19 mouse cellular contexts compared by ENCODE assay signal in genomic region chr12:12875976-12876745, GRCm38 (mm10).
A peak's percentile ranks its signal among the peaks of the same experiment; 100 is the strongest.
DNase-seq lines count a peak whose midpoint lies in the region; ATAC-seq lines count a peak whose summit lies in the region.
"Had no signal": no experiment of that assay in that cellular context is flagged by ENCODE, and none has a peak within 500 bp of the region (broad histone marks: within the 10 kb centered on the region; RNA-seq: fewer than 3 reads in every experiment).

No protein-coding gene starts in this region.

- H3K9ac ChIP-seq in midbrain, embryonic 14.5 days (replicated peaks; ENCODE audit: low read length): no peak overlapping the region
- no peak overlapping the region for H3K9ac ChIP-seq in forebrain, embryonic 12.5 days
- H3K9ac ChIP-seq in hindbrain, embryonic 12.5 days: no peak overlapping the region
- no peak overlapping the region for H3K9ac ChIP-seq in midbrain, embryonic 15.5 days
- H3K9ac ChIP-seq: lung, embryonic 14.5 days had no signal

- ATAC-seq in midbrain, embryonic 14.5 days (ENCODE audit: low FRiP score, low TSS enrichment): no peak
- ATAC-seq in forebrain, embryonic 12.5 days (ENCODE audit: low FRiP score): no peak
- ATAC-seq in hindbrain, embryonic 12.5 days (ENCODE audit: low FRiP score): 0 out of 2 replicates have a peak, but pooled peaks have one; percentile 1
- no peak for ATAC-seq in midbrain, embryonic 15.5 days (replicated peaks)
- ATAC-seq: activated CD4-positive, CD25-positive, alpha-beta regulatory T cell, adult 4 months; inflammation-experienced regulatory T-cells, adult 6 months had no signal

- no peak overlapping the region for H3K4me3 ChIP-seq in midbrain, embryonic 10.5 days
- no peak overlapping the region for H3K4me3 ChIP-seq in midbrain, embryonic 14.5 days (replicated peaks; ENCODE audit: low read depth, low read length)
- H3K4me3 ChIP-seq in forebrain, embryonic 12.5 days (replicated peaks): no peak overlapping the region
- no peak overlapping the region for H3K4me3 ChIP-seq in hindbrain, embryonic 12.5 days
- H3K4me3 ChIP-seq in midbrain, embryonic 15.5 days: no peak overlapping the region
- H3K4me3 ChIP-seq: heart, embryonic 10.5 days had no signal

- DNase-seq in midbrain, embryonic 10.5 days (ENCODE audit: low spot score): no peak
- DNase-seq in midbrain, embryonic 14.5 days: no peak
- DNase-seq in gastrocnemius, adult 18-20 months (ENCODE audit: low spot score): no peak
- no peak for DNase-seq in liver
- DNase-seq in B cell, adult 2 months: no peak
- DNase-seq: adrenal gland, postnatal 36 days; cerebellum, adult 9-11 months; gastrocnemius, postnatal 36 days; heart, postnatal 10 days; layer of hippocampus, postnatal 36 days; lung, embryonic 14.5 days had no signal

- WGBS in midbrain, embryonic 10.5 days: 73% methylated on average over 12 of the region's 12 CpGs
- WGBS in midbrain, embryonic 14.5 days: 66% methylated on average over 12 of the region's 12 CpGs
- WGBS in forebrain, embryonic 12.5 days: 55% methylated on average over 12 of the region's 12 CpGs
- WGBS in hindbrain, embryonic 12.5 days: 62% methylated on average over 12 of the region's 12 CpGs
- 59% methylated on average over 12 of the region's 12 CpGs for WGBS in midbrain, embryonic 15.5 days

- no peaks in the 10 kb centered on the region for H3K9me3 ChIP-seq in midbrain, embryonic 10.5 days (replicated peaks)
- H3K9me3 ChIP-seq in midbrain, embryonic 14.5 days (ENCODE audit: control insufficient read depth, low read length): no peaks in the 10 kb centered on the region
- H3K9me3 ChIP-seq in forebrain, embryonic 12.5 days: no peaks in the 10 kb centered on the region
- H3K9me3 ChIP-seq in hindbrain, embryonic 12.5 days (replicated peaks): no peaks in the 10 kb centered on the region
- no peaks in the 10 kb centered on the region for H3K9me3 ChIP-seq in midbrain, embryonic 15.5 days
- H3K9me3 ChIP-seq: heart, embryonic 10.5 days had no signal

- peak overlapping the region; percentile 38; the same call in 1 of the 2 replicates for H3K27ac ChIP-seq in midbrain, embryonic 10.5 days (replicated peaks)
- H3K27ac ChIP-seq in midbrain, embryonic 14.5 days (replicated peaks; ENCODE audit: low read depth, low read length): no peak overlapping the region
- H3K27ac ChIP-seq in forebrain, embryonic 12.5 days: peak overlapping the region; percentile 87
- H3K27ac ChIP-seq in hindbrain, embryonic 12.5 days: no peak overlapping the region
- H3K27ac ChIP-seq in midbrain, embryonic 15.5 days: 0 out of 2 replicates have a peak overlapping the region, but pooled peaks have one; percentile 4
- H3K27ac ChIP-seq: heart, embryonic 10.5 days; macrophage had no signal

- peaks cover 30% of the 10 kb centered on the region for H3K4me1 ChIP-seq in midbrain, embryonic 10.5 days
- no peaks in the 10 kb centered on the region; the same call in 1 of the 2 replicates for H3K4me1 ChIP-seq in midbrain, embryonic 14.5 days (ENCODE audit: control insufficient read depth, insufficient read depth, low read length)
- H3K4me1 ChIP-seq in forebrain, embryonic 12.5 days: peaks cover 30% of the 10 kb centered on the region
- H3K4me1 ChIP-seq in hindbrain, embryonic 12.5 days: peaks cover 17% of the 10 kb centered on the region
- H3K4me1 ChIP-seq in midbrain, embryonic 15.5 days: no peaks in the 10 kb centered on the region

- H3K36me3 ChIP-seq in midbrain, embryonic 10.5 days: no peaks in the 10 kb centered on the region
- H3K36me3 ChIP-seq in midbrain, embryonic 14.5 days (ENCODE audit: control insufficient read depth, insufficient read depth, low read length): no peaks in the 10 kb centered on the region
- H3K36me3 ChIP-seq in forebrain, embryonic 12.5 days (replicated peaks): no peaks in the 10 kb centered on the region
- no peaks in the 10 kb centered on the region for H3K36me3 ChIP-seq in hindbrain, embryonic 12.5 days
- no peaks in the 10 kb centered on the region for H3K36me3 ChIP-seq in midbrain, embryonic 15.5 days (replicated peaks)
- H3K36me3 ChIP-seq: heart, embryonic 10.5 days had no signal

- no peaks in the 10 kb centered on the region for H3K27me3 ChIP-seq in midbrain, embryonic 10.5 days (ENCODE audit: low read depth, poor library complexity, severe bottlenecking)
- H3K27me3 ChIP-seq in midbrain, embryonic 14.5 days (ENCODE audit: control insufficient read depth, insufficient read depth, low read length): no peaks in the 10 kb centered on the region
- H3K27me3 ChIP-seq in forebrain, embryonic 12.5 days: peaks cover 3% of the 10 kb centered on the region; the same call in 1 of the 2 replicates
- H3K27me3 ChIP-seq in hindbrain, embryonic 12.5 days: no peaks in the 10 kb centered on the region
- no peaks in the 10 kb centered on the region for H3K27me3 ChIP-seq in midbrain, embryonic 15.5 days (replicated peaks)

- no peak overlapping the region for H3K4me2 ChIP-seq in midbrain, embryonic 14.5 days (ENCODE audit: low read length)
- no peak overlapping the region for H3K4me2 ChIP-seq in forebrain, embryonic 12.5 days
- no peak overlapping the region for H3K4me2 ChIP-seq in hindbrain, embryonic 12.5 days (replicated peaks)
- H3K4me2 ChIP-seq in midbrain, embryonic 15.5 days: no peak overlapping the region
- H3K4me2 ChIP-seq: liver, embryonic 11.5 days; lung, embryonic 14.5 days had no signal

Comparison
In these comparisons a context has a peak if more than half of its experiments do, and no peak if none do; other contexts are left out.
1. H3K27ac ChIP-seq: peak in midbrain, embryonic 10.5 days (single experiment), forebrain, embryonic 12.5 days (single experiment) and midbrain, embryonic 15.5 days (single experiment); none in midbrain, embryonic 14.5 days (single experiment) and hindbrain, embryonic 12.5 days (single experiment).